Mouse (Mus musculus): ENCODE measurements around the gene Dync1i1.

The Dync1i1 gene

DNA sequence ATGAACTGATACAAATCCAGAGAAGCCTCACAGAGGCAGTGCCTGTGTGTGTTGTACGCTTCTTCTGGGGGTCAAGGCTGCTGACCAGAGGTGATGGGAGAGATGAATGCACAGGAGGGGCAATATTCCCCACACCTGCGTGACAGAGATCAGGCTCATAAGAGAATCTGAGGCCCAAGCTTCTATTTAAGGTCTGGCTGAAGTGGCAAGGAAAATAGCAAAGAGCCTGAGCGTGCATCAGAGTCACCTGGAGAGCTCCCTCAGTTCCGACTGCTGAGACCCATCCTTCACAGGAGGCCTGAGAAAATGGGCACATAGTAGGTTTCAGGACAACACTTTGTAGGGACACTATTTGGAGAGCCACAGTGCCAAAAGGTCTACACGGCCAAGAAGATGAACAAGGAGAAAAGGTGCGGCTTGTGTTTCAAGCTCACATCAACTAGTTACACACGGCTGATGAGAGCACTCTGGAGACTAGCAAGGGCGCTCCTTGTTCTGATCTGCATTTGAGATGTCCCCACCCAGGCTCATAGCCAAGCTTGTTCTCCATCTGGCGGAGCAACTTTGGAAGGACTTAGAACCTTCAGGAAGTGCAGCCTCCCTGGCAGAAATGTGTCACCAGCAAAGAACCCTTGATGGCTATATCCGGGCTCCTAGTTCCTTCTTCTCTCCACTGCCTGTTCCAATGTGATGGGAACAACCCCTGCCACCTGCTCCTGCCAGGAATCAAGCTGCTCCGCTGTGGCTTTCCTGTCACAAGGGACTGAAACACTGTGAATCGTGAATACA is 128.8 kb downstream of the Dync1i1 start:
- no peak for DNase-seq (ENCODE audit: low read depth in 2 of 2, low spot score in 2 of 2)

DNA sequence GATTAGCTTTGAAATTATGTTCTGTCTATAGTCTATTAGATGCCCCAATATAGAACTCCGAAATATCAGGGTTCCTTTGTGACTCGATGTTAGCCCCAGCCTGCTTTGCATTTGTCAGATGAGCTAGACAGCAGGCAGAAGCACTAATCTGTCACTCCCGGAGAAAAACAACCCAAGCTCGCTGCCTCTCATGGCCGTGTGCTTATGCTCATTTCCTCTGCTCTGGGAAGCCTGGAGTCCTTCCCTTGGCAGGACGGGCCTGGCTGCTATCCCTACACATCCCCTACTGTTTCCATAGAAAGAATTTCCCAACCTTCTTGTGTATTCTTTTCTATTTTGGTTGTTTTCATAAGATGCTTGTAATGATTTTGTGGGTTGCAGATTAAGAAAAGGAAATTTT is 130.1 kb downstream of the Dync1i1 start:
- DNase-seq (ENCODE audit: low read depth in 2 of 2, low spot score in 2 of 2): no peak

DNA sequence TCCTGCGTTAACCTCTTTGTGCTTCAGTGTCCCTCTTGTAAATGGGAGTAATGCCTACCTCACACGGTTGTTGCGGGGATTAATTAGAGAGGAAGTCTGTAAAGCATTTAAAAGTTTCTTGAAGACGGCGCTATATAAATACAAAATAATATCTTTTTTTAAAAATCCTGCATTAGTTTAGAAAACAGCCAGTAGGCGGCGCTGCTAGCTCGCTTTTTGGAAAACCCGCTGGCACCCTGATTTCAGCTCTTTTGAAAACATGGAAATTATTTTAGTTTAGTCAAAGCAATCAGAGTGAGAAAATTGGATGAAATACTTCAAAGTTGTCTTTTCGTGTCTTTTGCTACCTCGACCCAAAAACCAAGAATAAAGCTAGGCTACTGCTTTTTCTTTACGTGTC is 132.9 kb downstream of the Dync1i1 start:
- no peak for DNase-seq (ENCODE audit: low read depth in 2 of 2, low spot score in 2 of 2)

DNA sequence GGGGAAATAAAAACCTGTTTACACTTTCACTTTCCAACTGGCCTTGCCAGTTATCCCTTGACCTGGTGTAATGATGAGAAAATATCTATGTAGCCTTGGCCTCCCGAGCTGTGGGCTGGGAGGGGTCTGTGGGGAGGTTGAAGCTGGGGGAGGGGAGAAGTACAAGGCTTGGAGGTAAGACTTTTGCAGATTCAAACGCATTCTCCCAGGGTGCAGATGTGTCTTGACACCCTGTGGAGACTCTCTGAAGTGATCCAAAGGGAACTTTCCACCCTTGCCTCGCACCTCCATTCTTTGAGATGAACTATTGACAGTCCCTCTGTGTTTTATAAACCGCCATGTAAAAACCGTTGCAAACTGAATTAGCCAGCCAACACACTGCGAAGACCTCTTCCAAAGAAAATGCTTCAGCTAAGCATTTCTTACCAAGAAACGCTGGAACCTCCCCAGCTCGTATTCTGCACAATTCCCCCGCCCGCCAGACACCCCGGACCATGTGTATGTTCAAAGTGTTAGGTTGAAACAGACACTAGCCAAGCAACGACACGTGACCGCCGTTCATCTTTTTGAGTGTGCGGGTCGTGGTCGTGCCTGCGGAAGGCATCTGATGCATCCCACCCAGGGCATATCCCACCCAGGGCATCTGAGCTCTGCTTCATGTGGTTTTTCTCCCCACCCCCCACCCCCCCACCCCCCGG is 133.6 kb downstream of the Dync1i1 start:
- no peak for DNase-seq (ENCODE audit: low read depth in 2 of 2, low spot score in 2 of 2)

DNA sequence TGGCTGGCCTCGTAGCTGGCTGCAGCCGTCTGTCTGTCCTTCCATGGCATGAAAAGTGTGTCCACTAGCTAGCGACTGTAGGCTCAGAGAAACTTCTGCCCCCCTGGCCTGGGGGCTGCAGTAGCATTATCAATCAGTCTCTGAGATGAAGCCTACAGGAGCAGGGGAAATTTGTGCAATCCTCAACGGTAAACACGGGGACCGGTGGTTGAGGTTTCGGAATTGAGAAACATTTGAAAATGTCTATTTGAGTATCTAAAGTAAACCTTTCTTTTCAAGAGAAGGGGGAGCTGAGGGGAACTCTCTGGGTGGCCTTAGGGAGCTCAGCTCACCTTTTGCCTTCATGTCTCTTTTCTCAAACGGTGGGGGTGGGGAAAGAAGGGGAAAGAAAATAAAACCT is 134.2 kb downstream of the Dync1i1 start:
- no peak for DNase-seq (ENCODE audit: low read depth in 2 of 2, low spot score in 2 of 2)

DNA sequence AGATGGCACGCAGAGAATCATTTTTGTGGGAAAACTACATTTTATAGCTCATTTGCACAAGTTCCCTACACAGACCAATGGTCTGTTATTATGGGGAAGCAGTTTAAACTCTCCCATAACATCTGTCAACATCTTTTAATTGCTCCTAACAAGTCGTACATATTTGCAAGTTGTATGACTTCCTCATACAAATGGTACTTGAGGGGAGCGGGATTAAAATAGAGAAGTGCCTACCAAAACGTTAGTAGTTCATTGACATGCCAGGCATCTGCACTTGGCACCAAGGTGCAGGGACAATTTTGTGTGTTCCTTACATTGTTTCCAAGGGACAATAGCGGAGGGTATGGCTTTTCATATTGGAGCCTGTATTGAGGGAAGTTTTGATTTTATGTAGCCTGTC is 140.7 kb downstream of the Dync1i1 start:
- no peak for DNase-seq (ENCODE audit: low read depth in 2 of 2, low spot score in 2 of 2)

DNA sequence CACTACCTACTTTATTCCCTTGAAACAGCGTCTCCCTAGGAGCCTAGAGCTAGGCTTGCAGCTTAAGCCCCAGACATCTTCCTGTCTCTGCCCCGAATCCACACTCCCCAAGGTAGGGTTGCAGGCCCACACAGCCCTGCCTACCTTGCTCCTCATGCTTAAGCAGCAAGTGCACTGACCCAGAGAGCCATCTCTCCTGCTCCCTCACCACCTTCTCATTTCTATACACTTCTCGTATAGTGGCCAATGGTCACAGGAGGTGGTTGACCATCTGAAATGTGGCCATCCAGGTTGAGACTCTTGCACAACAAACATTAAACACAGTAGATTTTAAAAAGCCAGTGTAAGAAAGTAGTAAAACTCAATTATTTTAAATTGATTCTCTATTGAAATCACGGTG is 141.8 kb downstream of the Dync1i1 start:
- no peak for DNase-seq (ENCODE audit: low read depth in 2 of 2, low spot score in 2 of 2)

DNA sequence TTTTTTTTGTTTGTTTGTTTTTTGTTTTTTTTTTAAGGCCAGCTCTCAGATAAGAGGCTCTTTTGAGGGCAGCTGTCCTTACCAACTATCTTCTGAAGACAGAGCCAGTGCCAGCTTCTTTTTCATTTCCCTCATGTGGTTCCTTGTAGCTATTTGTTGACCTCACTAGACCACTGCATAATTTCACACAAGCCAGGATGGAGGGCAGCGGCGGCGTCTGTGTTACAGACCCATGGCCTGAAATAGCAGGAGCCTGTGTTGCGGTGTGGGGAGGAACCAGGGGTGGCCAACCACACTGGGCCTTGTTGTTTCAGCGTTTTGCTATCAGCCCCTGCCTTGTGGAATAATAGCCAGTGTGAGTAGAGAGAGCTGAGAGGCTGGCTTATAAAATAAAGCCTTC is 145.6 kb downstream of the Dync1i1 start:
- no peak for DNase-seq (ENCODE audit: low read depth in 2 of 2, low spot score in 2 of 2)

DNA sequence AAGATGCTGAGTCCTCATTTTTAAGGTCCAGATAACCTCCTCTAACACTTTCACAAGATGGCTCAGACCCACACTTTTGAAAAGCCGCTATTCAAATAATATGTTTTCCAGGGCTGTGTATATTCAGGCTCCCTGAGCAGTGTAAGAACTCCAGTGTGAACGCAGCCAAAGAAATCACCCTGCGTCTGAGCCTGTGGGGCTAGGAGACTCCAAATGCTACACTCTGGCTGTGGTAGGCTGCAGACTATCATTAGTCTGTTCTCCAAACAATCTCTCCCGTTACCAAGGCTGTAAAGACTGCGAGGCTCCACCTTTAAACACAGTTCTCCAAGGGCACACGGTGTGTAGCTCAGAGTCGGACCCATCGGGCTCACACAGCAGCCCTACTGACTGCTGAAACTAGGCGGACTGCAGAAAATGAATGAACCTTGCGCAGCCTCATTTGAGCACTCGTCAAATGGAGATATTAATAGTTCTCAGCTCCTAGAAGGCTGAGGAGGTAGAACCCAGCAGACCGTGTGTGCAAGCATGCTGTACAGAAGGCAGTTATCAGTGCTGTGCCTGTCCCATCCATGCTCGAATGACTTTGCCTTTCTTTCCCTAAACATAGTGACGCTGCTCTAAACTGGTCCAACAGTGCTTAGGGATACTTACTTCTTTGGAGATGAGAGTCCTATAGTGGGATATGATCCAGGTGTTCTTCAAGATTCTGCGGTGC is 146.3 kb downstream of the Dync1i1 start:
- DNase-seq (ENCODE audit: low read depth in 2 of 2, low spot score in 2 of 2): no peak

DNA sequence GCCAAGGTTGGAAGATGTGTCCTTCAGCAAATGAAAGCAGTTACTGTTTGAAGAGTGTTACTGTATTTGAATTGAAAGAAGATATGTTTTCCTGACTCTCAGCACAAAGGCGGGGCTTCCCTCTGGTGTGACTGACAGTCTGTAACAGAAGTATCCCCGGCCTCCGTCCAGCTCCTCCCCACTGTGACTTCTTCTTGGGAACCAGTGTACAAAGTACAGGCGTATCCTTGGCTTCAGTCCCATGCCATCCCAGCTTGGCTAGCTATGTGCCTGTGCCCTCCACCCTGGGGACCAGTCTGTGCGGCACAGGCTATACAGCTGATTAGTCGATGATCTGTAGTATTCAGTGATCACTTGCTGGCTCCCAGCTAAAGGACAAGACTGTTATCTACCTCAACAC is 163.9 kb downstream of the Dync1i1 start:
- no peak for DNase-seq (ENCODE audit: low read depth in 2 of 2, low spot score in 2 of 2)

DNA sequence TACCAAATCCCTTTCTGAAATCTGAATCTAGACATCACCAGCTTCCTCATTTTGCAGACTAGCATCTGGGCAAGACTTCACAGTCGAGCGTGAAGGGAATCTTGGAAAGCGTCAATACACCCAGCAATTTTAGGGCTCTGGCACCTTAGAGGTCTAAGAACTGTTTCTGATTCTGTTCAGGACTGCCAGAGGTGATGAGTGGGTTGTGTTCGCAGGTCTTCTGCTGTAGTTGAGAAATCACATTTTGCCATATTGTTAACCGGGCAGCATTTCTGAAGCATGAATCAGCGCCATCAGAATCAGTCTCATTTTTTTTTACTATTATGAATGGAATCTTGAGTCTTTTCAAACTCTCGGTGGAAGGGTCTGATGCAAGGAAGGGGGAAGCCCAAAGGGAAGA is 185.9 kb downstream of the Dync1i1 start:
- no peak for DNase-seq (ENCODE audit: low read depth in 2 of 2, low spot score in 2 of 2)

DNA sequence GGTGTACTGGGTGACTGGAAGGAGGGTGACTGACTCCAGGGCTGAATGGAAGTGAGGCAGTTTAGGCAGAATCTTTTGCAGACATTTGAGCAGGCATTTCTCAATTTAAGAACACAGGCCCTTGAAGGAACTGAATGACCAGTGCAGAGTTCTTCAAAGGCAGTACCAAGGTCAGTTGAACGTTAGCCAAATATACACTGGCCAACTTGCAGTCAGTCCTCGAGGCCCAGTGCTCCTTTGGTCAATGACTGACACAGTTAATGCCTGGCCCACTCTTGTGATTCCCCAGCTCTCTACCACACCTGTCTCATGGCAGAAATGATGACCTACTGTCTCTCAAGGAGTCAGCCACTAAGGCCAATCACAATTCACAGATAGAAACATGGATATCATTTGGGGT is 189.6 kb downstream of the Dync1i1 start:
- DNase-seq (ENCODE audit: low read depth in 2 of 2, low spot score in 2 of 2): no peak

DNA sequence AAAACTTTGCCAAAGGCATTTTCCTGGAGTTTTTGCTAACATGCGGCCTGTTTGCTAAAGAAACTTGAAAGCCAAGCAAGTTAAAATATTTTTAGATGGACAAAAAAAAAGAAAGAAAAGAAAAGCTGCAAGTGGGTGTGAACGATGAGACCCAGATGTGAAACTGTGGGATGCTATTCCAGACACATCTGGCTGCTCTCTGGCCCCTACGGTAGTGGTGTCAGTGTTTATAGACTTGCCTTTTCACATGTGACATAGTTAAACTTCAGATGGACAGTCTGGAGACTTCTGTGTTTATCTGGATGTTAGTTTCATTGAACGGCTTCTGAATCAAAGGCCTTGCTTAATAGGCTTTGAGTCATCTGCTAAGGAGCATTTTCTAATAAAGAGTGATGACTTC is 195.2 kb downstream of the Dync1i1 start:
- no peak for DNase-seq (ENCODE audit: low read depth in 2 of 2, low spot score in 2 of 2)

DNA sequence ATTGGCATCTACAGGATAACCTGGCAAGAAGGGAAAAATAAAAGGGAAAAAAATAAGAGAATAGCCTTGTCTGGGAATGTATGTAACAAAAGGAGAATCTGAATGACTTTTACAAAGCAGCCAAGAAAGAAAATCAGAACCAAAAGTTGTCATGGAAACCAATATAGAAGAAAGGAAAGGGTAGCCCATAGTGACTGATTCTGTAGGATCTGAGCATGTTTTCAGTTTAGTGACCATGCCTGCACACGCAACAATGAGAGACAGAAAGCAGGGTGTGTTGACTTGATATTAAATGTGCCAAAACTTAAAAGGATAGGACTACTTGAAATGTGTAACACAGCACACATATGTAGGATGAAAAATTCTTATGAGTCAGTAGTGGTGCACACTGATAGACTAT is 197.2 kb downstream of the Dync1i1 start:
- no peak for DNase-seq (ENCODE audit: low read depth in 2 of 2, low spot score in 2 of 2)

DNA sequence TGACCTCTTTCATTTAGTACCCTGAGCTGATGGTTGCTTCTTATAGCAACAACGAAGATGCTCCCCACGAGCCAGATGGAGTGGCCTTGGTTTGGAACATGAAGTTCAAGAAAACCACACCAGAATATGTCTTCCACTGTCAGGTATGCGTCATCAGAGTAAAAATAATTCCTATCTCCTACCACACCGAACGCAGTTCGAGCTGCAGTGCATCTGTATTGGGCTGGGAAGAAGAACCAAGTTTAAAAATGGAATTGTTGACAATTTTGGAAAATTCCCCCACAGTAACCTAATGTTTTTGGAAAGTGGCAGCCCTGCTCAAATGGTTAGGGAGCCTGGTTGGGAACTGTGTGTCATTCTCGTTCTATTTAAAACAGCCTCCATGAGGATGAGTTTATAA is 197.7 kb downstream of the Dync1i1 start:
- DNase-seq (ENCODE audit: low read depth in 2 of 2, low spot score in 2 of 2): no peak

DNA sequence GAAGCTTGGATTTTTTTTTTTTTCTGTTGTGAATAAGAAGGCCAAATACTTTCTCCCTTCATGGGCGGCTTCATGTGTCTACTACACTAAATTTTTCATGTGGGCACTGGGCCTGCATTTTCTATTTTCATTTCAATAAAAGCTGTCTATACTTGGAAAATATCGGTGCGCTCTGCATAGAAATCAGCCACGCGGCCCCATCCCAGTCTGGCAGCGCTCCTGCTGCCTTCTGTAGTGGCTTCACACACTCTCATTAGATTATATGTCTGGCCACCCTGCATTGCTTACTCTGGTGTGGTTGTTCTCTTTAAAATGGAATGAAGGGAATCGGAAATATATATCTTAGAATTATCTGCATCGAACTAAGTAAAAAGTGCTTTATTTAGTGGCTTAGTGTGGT is 204.7 kb downstream of the Dync1i1 start:
- no peak for DNase-seq (ENCODE audit: low read depth in 2 of 2, low spot score in 2 of 2)

DNA sequence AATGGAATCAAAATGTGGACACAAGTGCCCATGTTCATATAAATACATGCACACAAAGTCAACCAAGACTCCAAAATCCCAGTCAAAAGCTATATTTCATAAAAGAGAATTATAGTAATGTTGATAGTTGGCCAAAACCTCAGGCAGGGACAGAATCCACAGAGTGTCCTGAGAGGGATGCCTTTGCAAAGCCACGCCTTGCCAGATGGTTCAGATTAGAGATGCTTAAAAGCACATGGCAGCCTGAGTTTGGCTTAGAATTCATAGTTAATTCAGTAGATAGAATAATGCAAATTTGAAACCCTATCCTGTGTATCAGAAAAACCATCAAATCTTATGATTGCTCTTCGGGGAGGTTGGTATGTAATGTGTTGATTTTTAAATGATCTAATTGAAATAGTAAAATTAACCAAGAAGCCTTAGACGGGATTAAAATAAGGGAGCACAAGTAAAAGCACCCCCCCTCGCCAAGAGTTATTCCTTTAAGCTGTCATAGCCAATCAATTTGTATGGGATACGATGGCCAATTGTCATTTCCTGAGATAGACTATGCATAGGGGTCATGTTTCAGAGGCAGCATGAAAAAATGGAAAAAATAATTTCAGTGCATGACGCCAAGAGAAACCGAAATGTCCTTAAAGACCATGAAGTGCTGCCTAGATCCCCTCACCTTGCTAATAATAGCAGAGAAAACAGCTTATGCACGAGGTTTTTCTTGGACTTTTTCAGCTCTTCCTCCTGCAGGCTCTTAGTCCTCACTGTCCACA is 210.3 kb downstream of the Dync1i1 start:
- DNase-seq (ENCODE audit: low read depth in 2 of 2, low spot score in 2 of 2): no peak

DNA sequence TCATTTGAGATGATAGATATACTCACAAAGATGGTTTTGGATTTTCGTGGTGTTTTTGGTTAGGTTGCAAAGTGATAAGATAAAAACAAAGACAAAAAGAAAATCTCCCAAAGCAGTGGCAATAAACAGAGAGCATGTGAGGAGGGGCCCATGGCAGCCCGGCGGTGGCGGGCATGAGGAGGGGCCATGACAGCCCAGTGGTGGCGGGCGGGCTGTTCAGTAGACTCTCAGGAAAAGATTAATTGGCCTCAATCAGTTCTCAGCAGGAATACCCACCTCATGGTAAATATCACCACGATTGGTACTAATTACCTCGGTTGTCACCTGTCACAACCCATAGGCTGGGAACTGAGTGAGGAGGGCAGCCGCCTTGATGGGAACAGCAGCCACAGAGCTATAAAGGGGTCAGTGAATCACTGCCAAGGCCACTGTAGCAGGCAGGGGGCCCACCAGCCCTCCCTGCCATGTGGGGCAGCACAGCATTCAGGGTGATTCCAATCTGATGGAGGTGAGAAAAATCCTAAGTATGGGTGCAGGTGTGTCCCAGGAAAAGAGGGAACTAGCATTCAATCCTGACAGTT is 224.5 kb downstream of the Dync1i1 start:
- no peak for DNase-seq (ENCODE audit: low read depth in 2 of 2, low spot score in 2 of 2)

DNA sequence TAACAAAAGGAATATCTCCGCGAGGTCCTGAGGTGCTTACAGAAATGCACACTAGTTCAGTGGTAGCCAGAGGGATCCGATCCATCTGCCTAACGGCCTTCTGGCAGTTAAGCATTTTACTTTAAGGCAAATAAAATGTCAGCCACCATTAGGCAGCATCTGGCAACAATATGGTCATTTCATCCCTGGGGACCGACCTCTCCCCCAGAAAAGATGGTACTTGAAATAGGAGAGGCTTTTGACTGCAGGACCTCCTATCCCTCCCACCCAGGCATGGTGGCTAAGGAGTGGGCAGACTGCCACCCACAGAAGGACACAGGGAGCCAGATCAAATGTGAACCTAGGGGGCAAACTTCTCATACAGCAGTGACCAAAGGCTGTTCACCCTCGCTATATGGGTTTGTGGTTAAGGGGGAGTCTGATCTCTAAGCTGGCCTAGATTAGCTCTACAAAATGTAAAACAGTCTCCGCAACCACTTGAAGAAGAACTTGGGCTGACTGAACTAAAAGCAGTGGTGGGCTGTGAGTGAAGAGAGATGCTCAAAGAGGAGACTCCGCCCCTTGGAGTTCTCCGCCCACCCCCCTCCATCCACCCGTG is 231.0 kb downstream of the Dync1i1 start:
- DNase-seq (ENCODE audit: low read depth in 2 of 2, low spot score in 2 of 2): no peak

DNA sequence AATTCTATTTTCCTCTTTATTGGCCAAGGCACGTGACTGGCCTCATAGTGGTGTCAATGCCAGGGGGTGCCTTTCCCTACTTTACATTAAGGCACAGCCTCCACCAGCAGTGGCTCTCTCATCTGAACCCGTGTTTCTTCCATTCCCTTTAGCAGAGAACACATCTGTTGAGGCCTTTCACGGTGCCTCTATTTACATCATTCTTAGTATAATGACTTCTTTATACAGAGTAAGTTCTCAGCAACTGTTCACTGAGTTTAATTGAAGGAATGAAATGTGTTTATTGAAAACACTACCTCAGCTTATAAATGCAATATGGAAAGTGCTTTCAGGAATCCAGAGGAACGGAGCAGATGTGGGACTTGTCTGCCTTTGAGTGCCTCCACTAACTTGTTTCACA is 235.3 kb downstream of the Dync1i1 start:
- DNase-seq (ENCODE audit: low read depth in 2 of 2, low spot score in 2 of 2): no peak

DNA sequence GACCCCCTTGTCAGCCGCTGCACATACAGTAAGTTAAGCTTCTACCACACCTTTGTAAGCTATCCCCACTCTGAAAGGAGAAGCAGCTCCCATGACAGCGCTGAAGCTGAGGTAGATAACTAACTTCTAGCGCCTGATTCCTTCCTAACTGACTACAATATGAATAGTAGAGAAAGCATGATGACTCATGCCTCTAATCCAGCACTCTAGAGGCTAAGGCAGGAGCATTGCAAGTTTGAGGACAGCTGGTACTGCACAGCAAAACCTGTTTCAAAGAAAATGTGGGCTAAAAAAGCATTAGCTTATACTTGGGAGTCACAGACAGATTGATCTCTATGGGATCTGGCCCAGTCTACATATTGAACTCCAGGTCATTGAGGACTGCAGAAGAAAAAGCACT is 236.5 kb downstream of the Dync1i1 start:
- no peak for DNase-seq (ENCODE audit: low read depth in 2 of 2, low spot score in 2 of 2)
